Mouse (Mus musculus) kidney, adult 2 months (tissue): ENCODE data around the gene Nit1. TPM values are rescaled to one million over a fixed set of nuclear protein-coding genes. Genes with fewer than 3 reads are reported as not detected.

Experiments used
- DNase-seq: peaks from one replicate; pipeline ENCODE4 v3.0.0; 2021
- H3K27ac ChIP-seq: fragments of 200-500 bp; 2 replicates; pipeline ENCODE4 v1.5.1; 2012; ENCODE audit warnings: low read depth, low read length, control low read depth, inconsistent platforms; ENCODE audit not compliant: insufficient read depth
- H3K27me3 ChIP-seq: fragments of 200-500 bp; replicated peaks from 2 replicates; pipeline ENCODE4 v1.6.1; 2012; ENCODE audit warnings: mild to moderate bottlenecking, moderate library complexity, low read length, inconsistent platforms; ENCODE audit not compliant: control insufficient read depth, insufficient read depth
- H3K36me3 ChIP-seq: fragments of 200-500 bp; 2 replicates; pipeline ENCODE4 v1.6.1; 2012; ENCODE audit warnings: mild to moderate bottlenecking, moderate library complexity, low read length, inconsistent platforms; ENCODE audit not compliant: control insufficient read depth, insufficient read depth
- H3K4me1 ChIP-seq: fragments of 200-500 bp; 2 replicates; pipeline ENCODE4 v1.6.1; 2011; ENCODE audit warnings: low read length; ENCODE audit not compliant: control insufficient read depth, insufficient read depth
- H3K4me3 ChIP-seq: fragments of 200-500 bp; 2 replicates; pipeline ENCODE4 v1.5.1; 2011; ENCODE audit warnings: mild to moderate bottlenecking, low read depth, low read length, control low read depth; ENCODE audit not compliant: insufficient read depth
- CTCF ChIP-seq: fragments of 200-500 bp; conservative IDR thresholded peaks from 2 replicates; pipeline ENCODE4 v1.5.1; 2011; ENCODE audit warnings: low read depth, mild to moderate bottlenecking, control low read depth, low read length, moderate library complexity, mixed read lengths; ENCODE audit not compliant: insufficient read depth, insufficient read length
- POLR2A ChIP-seq: fragments of 200-500 bp; IDR thresholded peaks from one replicate; pipeline ENCODE4 v1.6.1; 2011; ENCODE audit warnings: low read depth, low read length, control low read depth
- WGBS: fragments of 180-500 bp; shearing (Covaris S2); methylation state at CpG from one replicate; pipeline ENCODE4 v1.1.7; 2018; 5-methylcytosine and 5-hydroxymethylcytosine counted together
- polyA plus RNA-seq: library from polyadenylated mRNA; depleted of rRNA; stranded (reverse); fragments of >200 nt; gene quantifications from 2 replicates; pipeline ENCODE4 v1.2.3, GENCODE M21; 2012

The Nit1 gene
- polyA plus RNA-seq, 1 experiment = 207 TPM

GRCm38 (mm10) chr1:171349210-171349609 lies 3.8 kb upstream of the Nit1 start:
- H3K4me1 ChIP-seq = peaks cover 11% of the 10 kb centered on the region; the same call in 1 of the 2 replicates
- no peak overlapping the region for H3K4me3 ChIP-seq
- TF ChIP-seq CTCF (no peak), POLR2A (no peak)
- DNase-seq = no peak
- H3K27ac ChIP-seq = no peak overlapping the region
- no peaks in the 10 kb centered on the region for H3K36me3 ChIP-seq
- H3K27me3 ChIP-seq = no peaks in the 10 kb centered on the region
- 60% methylated on average over 2 of the region's 2 CpGs for WGBS

- Histone ChIP-seq H3K4me1 (peaks cover 11% of the 10 kb centered on the region; the same call in 1 of the 2 replicates), H3K36me3 (no peaks in the 10 kb centered on the region), H3K27me3 (no peaks in the 10 kb centered on the region), H3K4me3 (no peak overlapping the region), H3K27ac (no peak overlapping the region)
- TF ChIP-seq POLR2A (no peak), CTCF (no peak)
- no peak for DNase-seq
- 74% methylated on average over 3 of the region's 3 CpGs for WGBS
Observed at GRCm38 (mm10) chr1:171348665-171349064, 3.2 kb upstream of the Nit1 start.

GRCm38 (mm10) chr1:171346095-171346450 lies 627 bp upstream of the Nit1 start:
- DNase-seq = no peak
- H3K27me3 ChIP-seq = no peaks in the 10 kb centered on the region
- peak overlapping the region; percentile 81 for H3K4me3 ChIP-seq
- no peaks in the 10 kb centered on the region; the same call in 1 of the 2 replicates for H3K36me3 ChIP-seq
- peaks cover 24% of the 10 kb centered on the region; the same call in 1 of the 2 replicates for H3K4me1 ChIP-seq
- peak overlapping the region; percentile 46 for H3K27ac ChIP-seq
- no peak for TF ChIP-seq CTCF
- no peak for TF ChIP-seq POLR2A
- 2% methylated on average over 14 of the region's 14 CpGs for WGBS

GRCm38 (mm10) chr1:171344715-171345114 lies 731 bp downstream of the Nit1 start:
- no peak for TF ChIP-seq POLR2A
- TF ChIP-seq CTCF = no peak
- peak overlapping the region; percentile 81 for H3K4me3 ChIP-seq
- H3K27ac ChIP-seq = peak overlapping the region; percentile 26
- no peaks in the 10 kb centered on the region for H3K27me3 ChIP-seq
- peaks cover 22% of the 10 kb centered on the region; the same call in 1 of the 2 replicates for H3K4me1 ChIP-seq
- peaks cover 4% of the 10 kb centered on the region; the same call in 1 of the 2 replicates for H3K36me3 ChIP-seq
- 62% methylated on average over 9 of the region's 9 CpGs for WGBS
- DNase-seq = peak; percentile 57

GRCm38 (mm10) chr1:171343922-171344677 lies 1.3 kb downstream of the Nit1 start:
- 26% methylated on average over 8 of the region's 9 CpGs for WGBS
- H3K4me1 ChIP-seq = peaks cover 20% of the 10 kb centered on the region; the same call in 1 of the 2 replicates
- peaks cover 4% of the 10 kb centered on the region; the same call in 1 of the 2 replicates for H3K36me3 ChIP-seq
- TF ChIP-seq POLR2A = no peak
- TF ChIP-seq CTCF = no peak
- H3K27me3 ChIP-seq = no peaks in the 10 kb centered on the region
- peak overlapping the region; percentile 26 for H3K27ac ChIP-seq
- H3K4me3 ChIP-seq = peak overlapping the region; percentile 0; the same call in 1 of the 2 replicates
- peak; percentile 89 for DNase-seq

- H3K4me3 ChIP-seq = peak overlapping the region; percentile 30; the same call in 1 of the 2 replicates
- peak overlapping the region; percentile 95 for H3K27ac ChIP-seq
- no peaks in the 10 kb centered on the region for H3K27me3 ChIP-seq
- peaks cover 17% of the 10 kb centered on the region; the same call in 1 of the 2 replicates for H3K4me1 ChIP-seq
- 58% methylated on average over 16 of the region's 16 CpGs for WGBS
- H3K36me3 ChIP-seq = peaks cover 4% of the 10 kb centered on the region; the same call in 1 of the 2 replicates
- TF ChIP-seq POLR2A (no peak), CTCF (no peak)
- peak; percentile 80 for DNase-seq
Observed at GRCm38 (mm10) chr1:171342262-171343207, 2.9 kb downstream of the Nit1 start.

GRCm38 (mm10) chr1:171330216-171330560 lies 15.3 kb downstream of the Nit1 start:
- no peaks in the 10 kb centered on the region for H3K27me3 ChIP-seq
- WGBS = 0% methylated on average over 4 of the region's 4 CpGs
- H3K27ac ChIP-seq = peak overlapping the region; percentile 33
- TF ChIP-seq POLR2A (no peak), CTCF (no peak)
- H3K4me1 ChIP-seq = peaks cover 12% of the 10 kb centered on the region; the same call in 1 of the 2 replicates
- DNase-seq = peak; percentile 48
- H3K36me3 ChIP-seq = no peaks in the 10 kb centered on the region
- H3K4me3 ChIP-seq = peak overlapping the region; percentile 74
